Mouse (Mus musculus): Measurements from ENCODE around the gene Rpsa. TPM values are rescaled to one million over a fixed set of nuclear protein-coding genes. Genes with fewer than 3 reads are reported as not detected.
"Not testable (repeated sequence)": the region's sequence is repeated elsewhere in the genome, so short reads cannot be mapped to it uniquely, and the experiment has no call there.

Rpsa gene
- polyA plus RNA-seq (2017; shearing (Covaris generic)) = 1,000 to 10,000 TPM; 2,403 to 3,589 (median 3,256) TPM

GRCm38 (mm10) chr9:120127538-120128251 is at the start of gene Rpsa:
Rpsa (plus strand) TSS chr9:120127689.
- ATAC-seq = peak; percentile 91

DNA sequence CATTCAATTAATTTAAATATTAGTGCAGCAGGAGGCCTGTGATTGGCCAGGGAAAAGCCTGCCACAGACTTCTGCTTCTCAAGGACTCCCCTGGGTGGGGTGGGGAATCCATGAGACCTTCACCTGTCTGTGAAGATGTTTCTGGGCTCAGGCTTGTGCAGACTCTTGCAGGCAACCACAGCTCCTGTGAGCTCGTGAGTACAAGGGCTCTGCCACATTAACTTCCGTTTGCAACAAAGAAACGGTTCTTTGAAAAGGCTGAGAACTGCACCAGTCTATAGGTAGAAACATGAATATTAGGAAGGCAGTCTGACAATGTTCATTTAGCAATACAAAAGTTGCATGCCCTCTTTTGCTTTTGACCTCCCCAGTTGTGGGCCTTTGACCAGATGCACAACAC is 49.2 kb upstream of the Rpsa start:
- ATAC-seq = no peak

DNA sequence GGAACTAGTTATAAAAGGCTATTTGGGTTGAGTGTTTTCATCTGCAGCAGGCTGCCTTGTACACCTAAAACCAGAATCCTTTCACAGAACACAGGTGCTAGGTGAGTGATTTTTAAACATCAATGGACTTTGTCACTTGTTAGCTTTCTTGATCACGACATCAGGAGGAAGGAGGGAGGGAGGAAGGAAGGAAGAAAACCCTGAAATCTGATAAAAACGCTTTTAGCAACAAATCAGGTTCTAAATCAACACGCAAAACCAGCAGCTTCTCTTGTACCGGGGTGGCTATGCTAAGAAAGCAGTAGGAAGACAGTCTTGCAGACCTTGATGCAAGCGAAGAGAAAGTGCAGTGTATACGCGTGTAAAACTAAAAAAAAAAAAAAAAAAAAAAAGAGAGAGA is 47.6 kb upstream of the Rpsa start:
- no peak for ATAC-seq

GRCm38 (mm10) chr9:120080546-120081108 is 46.9 kb upstream of the Rpsa start:
- no peak for ATAC-seq

DNA sequence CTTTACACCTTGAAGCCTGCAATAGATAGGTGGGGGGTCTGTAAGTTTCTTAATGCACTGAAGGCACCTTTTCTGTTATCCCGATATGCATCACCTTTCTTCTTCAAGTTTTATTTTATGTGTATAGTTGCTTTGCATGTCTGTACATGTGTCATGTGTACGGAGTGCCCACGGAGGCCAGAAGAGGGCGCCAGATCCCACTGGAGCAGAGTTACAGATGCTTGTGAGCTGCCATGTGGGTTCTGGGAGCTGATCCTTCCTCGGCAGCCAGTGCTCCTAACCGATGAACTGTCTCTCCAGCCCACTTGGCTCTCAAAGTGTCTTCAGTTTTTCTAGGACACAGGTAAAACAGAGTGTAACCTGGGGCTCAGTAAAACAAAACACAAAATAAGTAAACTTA is 46.2 kb upstream of the Rpsa start:
- ATAC-seq = no peak

DNA sequence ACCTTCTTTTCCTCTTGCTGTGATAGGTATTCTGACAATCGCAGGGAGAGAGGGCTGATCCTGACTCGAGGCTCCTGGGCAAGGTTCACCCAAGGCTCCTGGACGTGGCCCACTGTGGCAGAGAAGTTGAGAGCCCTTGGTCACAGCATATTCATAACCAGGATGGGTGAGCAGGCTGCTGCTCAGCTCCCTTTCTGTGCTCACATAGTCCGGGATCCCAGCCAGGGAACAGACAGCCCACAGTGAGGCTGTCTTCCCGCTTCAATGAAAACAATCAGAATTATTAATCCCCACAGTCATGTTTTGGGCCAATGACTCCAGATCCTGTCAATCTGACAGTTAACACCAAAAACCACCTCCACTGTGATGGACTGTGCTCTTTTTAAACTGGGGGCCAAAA is 45.5 kb upstream of the Rpsa start:
- ATAC-seq = no peak

DNA sequence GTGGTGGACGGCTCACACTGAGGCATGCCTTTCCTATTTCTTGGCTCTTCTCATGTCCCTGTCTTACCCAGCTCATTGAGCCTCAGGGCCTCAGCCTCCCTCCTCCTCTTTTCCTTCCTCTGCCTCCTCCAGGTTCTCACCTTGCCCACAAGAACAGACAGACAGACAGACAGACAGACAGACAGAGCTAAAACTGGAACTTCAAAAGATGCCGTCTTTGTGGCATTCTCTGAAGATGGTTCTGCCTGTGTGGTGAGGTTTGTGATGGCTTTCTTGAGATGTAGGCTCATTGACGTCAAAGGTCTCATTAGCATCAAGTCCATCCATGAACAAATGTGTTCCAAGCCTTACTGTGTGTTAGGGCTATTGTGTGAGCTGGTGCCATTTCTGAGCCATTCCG is 44.8 kb upstream of the Rpsa start:
- peak; percentile 38 for ATAC-seq

DNA sequence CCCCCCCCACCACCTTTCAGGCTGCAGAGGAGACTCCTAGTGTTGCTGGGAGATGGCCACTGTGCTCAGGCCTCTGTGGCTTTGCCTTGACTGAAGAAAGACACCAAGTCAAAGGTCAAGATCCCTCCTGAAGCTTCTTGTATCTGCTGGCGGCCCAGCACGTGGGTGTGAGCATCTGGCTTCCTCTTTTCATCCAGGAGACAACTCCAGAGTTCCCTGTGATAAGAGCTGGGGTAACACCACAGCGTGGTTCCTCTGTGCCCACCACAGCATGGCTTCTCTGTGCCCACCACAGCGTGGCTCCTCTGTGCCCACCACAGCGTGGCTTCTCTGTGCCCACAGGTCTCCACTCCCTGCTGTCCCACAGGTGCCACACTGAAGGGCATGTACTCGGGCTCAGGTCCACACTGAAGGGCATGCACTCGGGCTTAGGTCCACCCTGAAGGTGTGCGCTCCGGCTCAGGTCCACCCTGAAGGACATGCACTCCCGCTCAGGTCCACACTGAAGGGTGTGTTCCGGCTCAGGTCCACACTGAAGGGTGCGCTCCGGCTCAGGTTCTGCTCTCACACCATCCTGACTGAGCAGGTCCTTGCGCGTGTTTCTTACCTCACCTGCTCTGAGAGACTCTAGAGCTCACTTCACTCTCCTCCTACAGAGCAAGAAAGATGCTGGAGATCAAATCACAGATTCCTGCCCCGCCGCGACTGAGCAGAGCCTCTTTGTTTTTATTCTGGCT is 44.2 kb upstream of the Rpsa start:
- no peak for ATAC-seq

- ATAC-seq = peak; percentile 55
Observed at GRCm38 (mm10) chr9:120084406-120084805, 43.1 kb upstream of the Rpsa start.

- no peak for ATAC-seq
Observed at GRCm38 (mm10) chr9:120089125-120089524, 38.4 kb upstream of the Rpsa start.

DNA sequence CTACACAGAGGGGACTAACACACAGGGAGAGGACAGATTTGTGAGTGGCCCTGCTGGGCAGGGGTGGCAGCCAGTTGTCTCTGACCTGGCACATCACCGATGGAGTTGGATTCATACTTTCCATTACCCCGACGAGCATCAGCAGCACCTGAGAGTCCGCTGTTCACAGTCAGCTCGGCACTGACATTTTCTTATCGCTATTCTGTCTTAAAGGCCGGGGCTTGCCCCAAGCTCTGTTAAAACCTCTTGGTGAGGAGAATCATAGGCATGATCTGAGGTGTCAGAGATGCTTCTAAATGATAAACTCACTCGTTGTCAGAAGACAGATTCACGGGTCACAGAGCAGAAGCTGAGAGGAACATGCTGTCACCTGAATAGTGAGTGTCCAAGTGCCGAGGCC is 36.4 kb upstream of the Rpsa start:
- ATAC-seq = peak; percentile 38

DNA sequence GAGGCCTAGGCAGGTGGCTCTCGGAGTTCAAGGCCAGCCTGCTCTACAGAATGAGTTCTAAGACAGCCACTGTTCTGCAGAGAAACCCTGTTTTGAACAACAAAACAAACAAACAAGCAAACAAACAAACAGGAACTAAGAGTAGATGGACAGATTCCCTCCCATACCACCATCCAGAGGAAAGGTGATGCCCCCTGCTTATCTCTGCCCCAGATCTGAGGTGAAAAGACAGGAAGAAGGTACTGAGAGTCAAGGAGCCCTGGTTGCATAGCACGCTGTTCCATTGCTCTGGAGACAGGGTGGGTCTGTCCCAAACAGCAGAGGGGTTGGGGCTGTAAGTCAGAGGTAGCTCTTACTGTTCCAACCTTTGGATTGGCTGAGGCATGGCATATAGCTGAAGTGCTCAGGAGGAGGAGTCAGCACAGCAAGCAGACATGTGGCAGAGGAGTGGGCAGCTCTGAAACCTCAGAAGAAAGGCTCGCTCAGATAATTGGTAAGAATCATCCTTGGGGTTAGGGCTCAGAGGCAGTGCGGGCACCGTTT is 35.7 kb upstream of the Rpsa start, which contains the start of gene Ccr8:
Gene Ccr8 (plus strand): TSS at position 419 of the 543 bp plus-strand sequence.
- ATAC-seq = peak; percentile 70

GRCm38 (mm10) chr9:120093701-120094100 is 33.8 kb upstream of the Rpsa start:
- no peak for ATAC-seq

GRCm38 (mm10) chr9:120095886-120096285 is 31.6 kb upstream of the Rpsa start:
- ATAC-seq = peak; percentile 35

DNA sequence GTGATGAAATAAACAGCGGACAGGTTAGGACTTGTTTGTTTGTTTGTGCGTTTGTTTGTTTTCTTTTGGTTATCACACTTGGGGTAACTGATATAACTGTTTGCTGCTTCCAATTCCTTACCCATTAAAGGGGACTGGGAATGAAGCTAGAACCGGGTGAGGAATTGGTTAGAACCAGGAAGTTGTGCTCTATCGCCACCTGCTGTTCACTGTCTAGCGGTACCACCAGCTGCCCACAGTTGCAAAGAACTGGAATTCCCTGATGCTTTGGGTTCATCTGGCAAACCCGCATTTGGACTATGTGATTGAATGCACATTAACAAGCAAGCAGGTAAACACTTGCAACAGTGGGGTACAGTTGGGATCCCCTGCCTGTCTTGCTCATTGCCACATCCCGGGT is 28.8 kb upstream of the Rpsa start:
- no peak for ATAC-seq

DNA sequence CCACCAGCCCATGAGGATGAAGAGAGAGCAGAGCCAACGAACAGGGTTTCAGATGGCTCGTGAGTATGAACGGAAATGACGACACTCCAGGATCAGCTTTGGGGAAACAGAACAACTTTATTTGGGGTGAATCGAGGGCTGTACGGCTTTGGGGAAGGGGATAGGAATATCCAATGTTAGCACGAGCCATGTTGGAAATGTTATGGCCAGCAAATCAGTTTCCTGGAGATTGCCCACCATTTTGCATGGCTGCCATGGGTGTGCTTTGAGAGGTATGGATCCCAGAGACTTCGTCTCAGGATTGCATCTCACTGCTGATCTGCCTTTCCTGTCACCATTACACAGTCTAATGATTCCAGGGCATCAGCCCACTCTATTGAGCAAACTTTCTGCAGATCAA is 28.2 kb upstream of the Rpsa start:
- ATAC-seq = no peak

DNA sequence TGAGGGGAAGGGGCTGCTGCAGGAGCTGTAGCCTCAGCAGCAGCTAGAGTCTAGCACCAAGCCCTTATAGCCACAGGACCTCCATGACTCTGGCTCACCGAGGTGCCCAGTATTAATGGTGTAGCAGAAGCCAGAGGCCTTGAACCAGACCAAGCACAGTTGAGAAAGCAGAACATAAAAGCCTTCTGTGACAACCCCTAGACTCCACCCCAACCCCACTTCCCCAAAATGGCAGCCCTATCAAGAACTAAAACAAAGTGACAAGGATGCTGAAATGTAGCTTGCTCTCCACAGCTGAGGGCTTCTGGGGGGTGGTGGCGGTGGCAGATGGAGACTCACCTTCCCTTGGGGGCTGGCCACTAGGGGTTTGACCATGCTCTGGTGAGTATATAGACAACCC is 26.3 kb upstream of the Rpsa start:
- ATAC-seq = no peak

- not testable (repeated sequence) for ATAC-seq
Observed at GRCm38 (mm10) chr9:120108953-120109352, 18.5 kb upstream of the Rpsa start.

DNA sequence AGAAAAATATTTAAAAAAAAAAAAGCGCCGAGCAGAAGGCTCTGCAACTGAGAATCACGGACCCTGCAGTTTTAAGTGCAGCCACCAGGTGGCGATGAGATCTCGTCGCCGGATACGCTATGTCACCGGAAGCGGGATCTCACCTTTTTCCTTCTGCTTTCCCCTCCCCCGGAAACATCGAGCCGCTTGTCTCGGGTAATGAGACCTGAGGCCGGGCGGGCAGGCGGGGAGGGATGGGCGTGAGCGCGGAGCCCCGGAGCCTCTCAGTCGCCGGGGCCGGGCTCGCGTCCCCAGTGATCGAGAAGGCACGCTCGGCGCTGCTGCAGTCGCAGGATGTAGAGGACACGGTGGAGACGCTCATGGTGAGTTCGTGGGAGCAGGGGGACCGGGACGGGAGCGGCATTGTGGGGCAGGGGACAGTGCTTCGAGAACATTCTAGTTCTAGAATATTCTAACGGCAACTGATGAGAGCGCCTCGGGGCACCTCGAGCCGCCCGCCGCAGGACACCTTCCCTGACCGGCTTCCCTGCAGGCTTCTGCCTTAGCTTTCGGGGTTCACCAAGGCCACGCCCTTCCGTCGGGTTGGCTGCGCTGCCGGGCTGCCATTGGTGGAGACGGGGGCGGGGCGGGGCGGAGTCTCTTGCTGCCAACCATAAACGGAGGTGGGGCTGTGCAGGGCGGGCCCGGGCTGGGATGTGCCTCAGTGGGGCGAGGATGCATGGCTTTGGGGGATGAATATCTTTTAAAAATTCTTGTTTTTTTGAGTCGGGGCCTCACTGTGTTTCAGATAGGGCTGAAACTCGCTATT is 17.1 kb upstream of the Rpsa start, which contains the start of gene Slc25a38:
Gene Slc25a38 (plus strand): TSS at position 164 of the 808 bp plus-strand sequence.
- ATAC-seq = peak; percentile 92

DNA sequence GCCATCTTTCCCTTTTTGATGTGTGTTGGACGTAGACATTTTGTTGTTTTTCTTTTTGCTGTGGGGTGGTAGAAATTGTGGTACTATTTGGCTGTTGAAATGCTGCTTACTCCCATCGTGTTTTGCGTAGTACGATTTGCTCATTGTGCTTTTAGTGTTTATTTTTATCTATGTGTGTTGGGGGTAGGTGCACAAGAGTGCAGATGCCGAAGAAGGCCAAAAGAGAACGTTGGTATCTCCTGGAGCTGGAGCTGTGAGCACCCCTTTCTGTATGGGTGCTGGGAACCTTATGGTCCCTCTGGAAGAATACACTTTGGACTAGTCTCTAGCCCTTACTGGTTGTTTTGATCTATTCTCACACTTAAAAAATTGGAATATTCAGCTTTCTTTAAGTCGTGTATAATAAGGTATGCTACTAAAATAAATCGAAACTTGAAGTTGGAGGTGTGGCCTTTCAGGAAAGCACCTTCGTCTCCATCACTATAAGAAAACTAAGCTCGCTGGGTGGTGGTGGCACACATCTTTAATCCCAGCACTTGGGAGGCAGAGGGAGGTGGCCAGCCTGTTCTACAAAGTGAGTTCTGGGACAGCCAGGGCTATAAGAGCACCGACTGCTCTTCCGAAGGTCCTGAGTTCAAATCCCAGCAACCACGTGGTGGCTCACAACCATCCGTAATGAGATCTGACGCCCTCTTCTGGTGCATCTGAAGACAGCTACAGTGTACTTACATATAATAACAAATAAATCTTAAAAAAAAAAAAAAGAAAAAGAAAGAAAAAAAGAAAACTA is 16.1 kb upstream of the Rpsa start:
- ATAC-seq = no peak

DNA sequence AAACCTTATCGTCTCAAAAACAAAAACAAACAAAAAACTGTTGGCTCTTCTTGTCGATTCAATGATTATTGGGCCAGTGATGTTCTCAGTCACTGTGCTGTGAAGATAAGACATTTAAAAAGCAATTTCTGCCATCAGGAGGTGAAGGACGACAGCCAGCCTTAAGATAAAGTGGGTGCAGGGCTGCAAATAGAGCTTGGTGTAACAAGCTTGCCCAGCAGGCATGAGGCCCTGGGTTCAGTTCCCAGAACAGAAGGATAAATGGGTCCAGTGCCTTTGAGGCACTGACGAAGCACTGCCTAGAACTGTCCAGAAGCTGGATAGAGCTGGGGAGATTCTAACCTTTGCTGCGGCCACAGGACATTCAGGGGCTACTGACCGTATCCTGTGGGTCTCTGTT is 15.0 kb upstream of the Rpsa start:
- ATAC-seq = no peak

- no peak for ATAC-seq
Observed at GRCm38 (mm10) chr9:120113456-120113855, 14.0 kb upstream of the Rpsa start.
